In genomic region chr10:43002066-43002678, GRCm38 (mm10) we compare ENCODE assay signal across 8 mouse cellular contexts.
DNase-seq lines count a peak whose midpoint lies in the region; ATAC-seq lines count a peak whose summit lies in the region.

No protein-coding gene starts in this region.

- no peak for ATAC-seq in liver, embryonic 11.5 days (replicated peaks; ENCODE audit: low FRiP score)
- ATAC-seq in midbrain, embryonic 16.5 days = no peak
- ATAC-seq in megakaryocyte, adult 5-6 weeks (ENCODE audit: poor library complexity, severe bottlenecking) = no peak

- no peak overlapping the region for H3K9ac ChIP-seq in liver, embryonic 11.5 days (ENCODE audit: low read depth, low read length)
- no peak overlapping the region for H3K9ac ChIP-seq in midbrain, embryonic 16.5 days (ENCODE audit: low read depth, low read length)

- no peaks in the 10 kb centered on the region for H3K36me3 ChIP-seq in liver, embryonic 11.5 days (ENCODE audit: control insufficient read depth, insufficient read depth, low read length)
- H3K36me3 ChIP-seq in midbrain, embryonic 16.5 days (ENCODE audit: control insufficient read depth, insufficient read depth, low read length) = peaks cover 4% of the 10 kb centered on the region; the same call in 1 of the 2 replicates

- intact Hi-C loops in heart, postnatal 10 days (cut with DNase I) = no loop called here

- peaks cover 9% of the 10 kb centered on the region; the same call in 1 of the 2 replicates for H3K27me3 ChIP-seq in liver, embryonic 11.5 days (replicated peaks; ENCODE audit: control insufficient read depth, insufficient read depth, low read length)
- H3K27me3 ChIP-seq in midbrain, embryonic 16.5 days (ENCODE audit: control insufficient read depth, insufficient read depth, low read depth, low read length) = no peaks in the 10 kb centered on the region

- no peak for DNase-seq in liver, embryonic 11.5 days (ENCODE audit: low spot score)
- no peak for DNase-seq in liver
- peak; percentile 39 to 51 for DNase-seq in heart, postnatal 10 days
- DNase-seq in kidney, postnatal 4 days = peak; percentile 72 to 80
- DNase-seq in layer of hippocampus, postnatal 25 days (ENCODE audit: extremely low spot score in 1 of 2, low spot score in 1 of 2) = no peak
- DNase-seq in urinary bladder, postnatal 25 days (ENCODE audit: low spot score) = no peak

- H3K9me3 ChIP-seq in liver, embryonic 11.5 days (ENCODE audit: control insufficient read depth, low read length) = no peaks in the 10 kb centered on the region
- no peaks in the 10 kb centered on the region for H3K9me3 ChIP-seq in midbrain, embryonic 16.5 days (replicated peaks; ENCODE audit: control insufficient read depth, low read length, poor library complexity, severe bottlenecking)

- H3K27ac ChIP-seq in liver, embryonic 11.5 days (ENCODE audit: low read depth, low read length) = no peak overlapping the region
- H3K27ac ChIP-seq in midbrain, embryonic 16.5 days (ENCODE audit: low read length) = no peak overlapping the region

- H3K4me3 ChIP-seq in liver, embryonic 11.5 days (ENCODE audit: low read depth, low read length) = peak overlapping the region; percentile 45
- H3K4me3 ChIP-seq in midbrain, embryonic 16.5 days (ENCODE audit: low read depth, low read length) = no peak overlapping the region

- WGBS in liver, embryonic 11.5 days = 16% methylated on average over 13 of the region's 13 CpGs
- 16% methylated on average over 12 of the region's 13 CpGs for WGBS in midbrain, embryonic 16.5 days

- peak overlapping the region; percentile 72 for H3K4me2 ChIP-seq in liver, embryonic 11.5 days
- H3K4me2 ChIP-seq in midbrain, embryonic 16.5 days (ENCODE audit: low read length) = peak overlapping the region; percentile 40

- H3K4me1 ChIP-seq in liver, embryonic 11.5 days (replicated peaks; ENCODE audit: control insufficient read depth, insufficient read depth, low read length) = no peaks in the 10 kb centered on the region
- peaks cover 4% of the 10 kb centered on the region for H3K4me1 ChIP-seq in midbrain, embryonic 16.5 days (ENCODE audit: control insufficient read depth, insufficient read depth, low read length)

Comparison
In these comparisons a context has a peak if more than half of its experiments do, and no peak if none do; other contexts are left out.
1. DNase-seq: peak in heart, postnatal 10 days (2 of 2) and kidney, postnatal 4 days (2 of 2); none in liver, embryonic 11.5 days (single experiment), liver (single experiment), layer of hippocampus, postnatal 25 days (0 of 2) and urinary bladder, postnatal 25 days (single experiment).